Mouse (Mus musculus): ENCODE data around the gene Eci2. TPM values are rescaled to one million over a fixed set of nuclear protein-coding genes. Genes with fewer than 3 reads are reported as not detected.

The Eci2 gene
- polyA plus RNA-seq (2012; rRNA removed), result 33.3 and 39.1 TPM in 2 replicates

GRCm38 (mm10) chr13:35026879-35027278, at the start of gene Eci2:
Gene Eci2, minus strand, starts transcription at chr13:35027096.

GRCm38 (mm10) chr13:34963511-34964397, 63.1 kb downstream of the Eci2 start, which contains the start of gene Eci3:
Gene Eci3, minus strand, starts transcription at chr13:34963810.

Other genes with a start within 250 kb of the Eci2 start
- gene Prpf4b, start 151.8 kb downstream of the Eci2 start, polyA plus RNA-seq (2012; rRNA removed), result 3.9 and 6.1 TPM in 2 replicates
- gene Fam217a, start 102.8 kb downstream of the Eci2 start, polyA plus RNA-seq (2012; rRNA removed), result 0.24 and 1.0 TPM in 2 replicates
- not detected in 2 replicates for gene 4933417A18Rik, start 102.7 kb downstream of the Eci2 start, polyA plus RNA-seq (2012; rRNA removed)
- 0.15 and 0.23 TPM in 2 replicates for gene Eci3, start 63.3 kb downstream of the Eci2 start, polyA plus RNA-seq (2012; rRNA removed)